Mouse (Mus musculus): ENCODE measurements around the gene Prox1.

GRCm38 (mm10) chr1:190139711-190140405 is 30.7 kb downstream of the Prox1 start:
- TF ChIP-seq CTCF (IDR thresholded peaks at IDR 0.05; ENCODE audit: extremely low read depth, insufficient read length, insufficient replicate concordance, low read depth, low read length), result no peak
- no peak for TF ChIP-seq POLR2A (IDR thresholded peaks at IDR 0.05; ENCODE audit: low read depth, low read length)
